Mouse (Mus musculus) thymus, adult 2 months (tissue): ENCODE data around the gene Rngtt.

Source experiments
- CTCF ChIP-seq: fragments of 200-500 bp; IDR thresholded peaks from 2 replicates; pipeline ENCODE4 v1.5.1; 2012; ENCODE audit warnings: mild to moderate bottlenecking, control low read depth, low read length, moderate library complexity, borderline replicate concordance; ENCODE audit not compliant: control insufficient read depth, poor library complexity, insufficient read depth; ENCODE audit errors: extremely low read depth
- POLR2A ChIP-seq: fragments of 200-500 bp; IDR thresholded peaks from 2 replicates; pipeline ENCODE4 v1.6.1; 2012; ENCODE audit warnings: mild to moderate bottlenecking, low read length, control low read depth, moderate library complexity; ENCODE audit not compliant: control insufficient read depth, poor library complexity, insufficient read depth; ENCODE audit errors: extremely low read depth

GRCm38 (mm10) chr4:33262897-33263296, 47.2 kb upstream of the Rngtt start:
- TF ChIP-seq CTCF, result no peak
- no peak for TF ChIP-seq POLR2A
